Comparison of ENCODE assay signal across 10 mouse cellular contexts in the genomic region with DNA sequence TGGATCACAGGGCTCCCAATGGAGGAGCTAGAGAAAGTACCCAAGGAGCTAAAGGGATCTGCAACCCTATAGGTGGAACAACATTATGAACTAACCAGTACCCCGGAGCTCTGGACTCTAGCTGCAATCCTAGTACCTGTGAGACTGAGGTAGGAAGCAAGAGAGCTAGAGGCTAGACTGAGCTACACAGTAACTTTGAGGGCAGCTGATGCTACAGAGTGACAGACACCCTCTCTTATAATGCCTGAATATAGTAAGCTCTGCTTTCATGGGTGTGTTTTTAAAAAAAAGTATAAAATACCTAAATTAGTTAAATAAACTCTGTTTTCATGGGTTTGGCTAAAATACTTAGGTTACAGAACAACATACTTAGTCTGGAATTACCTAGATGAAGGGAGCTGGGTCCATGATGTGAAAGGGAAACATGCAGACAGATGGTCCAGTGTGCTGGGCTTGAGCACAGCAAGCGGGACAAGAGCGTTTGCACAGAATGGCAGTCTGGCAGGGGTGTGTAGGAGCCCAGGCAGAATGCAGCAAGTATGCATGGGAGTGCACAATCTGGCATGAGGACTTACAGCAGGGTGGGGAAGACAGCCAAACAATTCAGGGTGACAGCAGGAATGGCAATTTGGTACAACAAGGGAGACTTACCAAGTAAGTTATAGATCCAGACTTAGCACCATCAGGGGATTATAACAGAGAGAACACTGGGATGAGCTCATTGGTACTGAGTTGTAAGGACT.
DNase-seq lines count a peak whose midpoint lies in the region; ATAC-seq lines count a peak whose summit lies in the region.
"Had no signal": no experiment of that assay in that cellular context is flagged by ENCODE, and none has a peak within 500 bp of the region (broad histone marks: within the 10 kb centered on the region; RNA-seq: fewer than 3 reads in every experiment).

No protein-coding gene starts in this region.

- H3K4me3 ChIP-seq in hindbrain, embryonic 16.5 days (ENCODE audit: low read length): no peak overlapping the region

- no peaks in the 10 kb centered on the region for H3K4me1 ChIP-seq in hindbrain, embryonic 16.5 days (ENCODE audit: control insufficient read depth, insufficient read depth, low read depth, low read length)

- H3K27me3 ChIP-seq in hindbrain, embryonic 16.5 days (replicated peaks; ENCODE audit: control insufficient read depth, insufficient read depth, low read length): no peaks in the 10 kb centered on the region

- H3K27ac ChIP-seq in hindbrain, embryonic 16.5 days (ENCODE audit: low read depth, low read length): no peak overlapping the region

- H3K36me3 ChIP-seq in hindbrain, embryonic 16.5 days (ENCODE audit: control insufficient read depth, insufficient read depth, low read length): no peaks in the 10 kb centered on the region

- intact Hi-C loops in left cerebral cortex, postnatal 36 days (cut with DNase I): no loop called here

- no peak overlapping the region for H3K9ac ChIP-seq in hindbrain, embryonic 16.5 days (ENCODE audit: low read depth, low read length)

- peak; percentile 93 for ATAC-seq in hindbrain, embryonic 16.5 days

- no peaks in the 10 kb centered on the region for H3K9me3 ChIP-seq in hindbrain, embryonic 16.5 days (ENCODE audit: control insufficient read depth, low read length)

- WGBS in hindbrain, embryonic 16.5 days: 70% methylated on average over 3 of the region's 3 CpGs

- H3K4me2 ChIP-seq in hindbrain, embryonic 16.5 days (ENCODE audit: low read length): no peak overlapping the region

- DNase-seq in brain, adult 2 months (ENCODE audit: low read depth, low spot score): peak; percentile 98
- DNase-seq in cerebellum, adult 18-20 months: peak; percentile 77 to 88
- DNase-seq in left cerebral cortex, postnatal 36 days (ENCODE audit: low spot score in 2 of 2): peak; percentile 44 to 48
- no peak for DNase-seq in Muller cell, postnatal 12 days (ENCODE audit: inconsistent ontology term)
- no peak for DNase-seq in gastrocnemius, postnatal 4 days (ENCODE audit: low spot score in 2 of 2)
- no peak for DNase-seq in gastrocnemius, postnatal 10 days
- DNase-seq in urinary bladder, postnatal 36 days (ENCODE audit: low spot score in 2 of 2): no peak
- DNase-seq: adrenal gland, adult 2 months; gastrocnemius, postnatal 36 days had no signal

Comparison
In these comparisons a context has a peak if more than half of its experiments do, and no peak if none do; other contexts are left out.
1. DNase-seq: peak in brain, adult 2 months (single experiment), cerebellum, adult 18-20 months (2 of 2) and left cerebral cortex, postnatal 36 days (2 of 2); none in Muller cell, postnatal 12 days (single experiment), gastrocnemius, postnatal 4 days (0 of 2), gastrocnemius, postnatal 10 days (single experiment) and urinary bladder, postnatal 36 days (0 of 2).